Mouse (Mus musculus): ENCODE measurements around the gene Dnajc28. TPM values are rescaled to one million over a fixed set of nuclear protein-coding genes. Genes with fewer than 3 reads are reported as not detected.

Dnajc28 gene
- total and polyA plus RNA-seq, 2 experiments from 2014 or later = 2.6 to 3.9 TPM

DNA sequence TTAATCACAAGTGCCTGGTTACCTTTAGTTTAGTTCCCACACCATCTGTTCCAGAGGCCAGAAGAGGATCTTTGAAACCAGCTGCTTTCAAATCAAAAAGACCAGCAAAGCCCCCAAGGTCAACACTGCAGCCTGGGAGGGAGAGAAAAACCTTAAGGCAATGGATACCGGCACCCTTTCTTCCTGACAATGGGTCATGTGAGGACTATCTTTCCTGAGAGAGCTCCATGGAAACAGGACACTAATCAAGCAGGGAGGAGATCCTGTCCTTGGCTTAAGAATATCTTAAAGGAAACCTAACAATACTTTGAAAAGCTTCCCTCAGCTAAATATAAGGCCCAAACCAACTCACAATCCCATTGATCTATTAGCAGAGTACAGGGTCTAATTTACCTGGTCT, 11.8 kb upstream of the Dnajc28 start:
- TF ChIP-seq CTCF (IDR thresholded peaks at IDR 0.05) = no peak
- WGBS = 53% methylated on average over 1 of the region's 1 CpGs
- Histone ChIP-seq H3K9ac (replicated peaks; ENCODE audit: low read length, poor library complexity, severe bottlenecking) (no peak overlapping the region), H3K9me3 (ENCODE audit: low read length) (no peaks in the 10 kb centered on the region), H3K36me3 (ENCODE audit: insufficient read depth, low read length) (peaks cover 43% of the 10 kb centered on the region), H3K27me3 (ENCODE audit: insufficient read depth, low read length) (no peaks in the 10 kb centered on the region), H3K4me3 (ENCODE audit: low read depth, low read length) (no peak overlapping the region), H3K4me1 (ENCODE audit: insufficient read depth, low read length) (no peaks in the 10 kb centered on the region), H3K4me2 (ENCODE audit: low read depth, low read length, poor library complexity, severe bottlenecking) (no peak overlapping the region), H3K27ac (ENCODE audit: low read depth, low read length) (no peak overlapping the region)
- DNase-seq (ENCODE audit: low spot score) (no peak), ATAC-seq (ENCODE audit: low FRiP score) (no peak)

DNA sequence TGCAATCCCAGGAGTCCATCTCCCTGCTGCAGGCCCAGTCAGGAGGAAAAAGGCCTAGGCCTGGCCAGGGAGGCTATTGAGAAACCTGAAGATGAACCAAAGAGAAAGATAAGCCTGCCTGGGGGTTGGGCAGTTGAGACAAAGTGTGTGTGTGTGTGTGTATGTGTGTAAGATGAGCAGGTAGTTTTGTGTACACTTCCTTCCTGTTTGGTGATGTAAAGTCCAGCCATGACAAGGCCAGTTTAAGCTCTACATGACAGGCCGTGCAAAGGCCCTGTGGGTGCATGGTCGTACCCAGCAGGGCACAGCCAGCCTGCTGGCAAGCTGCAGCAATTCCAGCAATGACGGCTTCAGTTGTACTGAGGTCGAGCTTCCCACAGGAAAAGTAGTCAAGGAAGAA, 10.9 kb upstream of the Dnajc28 start:
- Histone ChIP-seq H3K9ac (replicated peaks; ENCODE audit: low read length, poor library complexity, severe bottlenecking) (no peak overlapping the region), H3K27me3 (ENCODE audit: insufficient read depth, low read length) (no peaks in the 10 kb centered on the region), H3K4me2 (ENCODE audit: low read depth, low read length, poor library complexity, severe bottlenecking) (no peak overlapping the region), H3K27ac (ENCODE audit: low read depth, low read length) (no peak overlapping the region), H3K9me3 (ENCODE audit: low read length) (no peaks in the 10 kb centered on the region), H3K4me1 (ENCODE audit: insufficient read depth, low read length) (no peaks in the 10 kb centered on the region), H3K4me3 (ENCODE audit: low read depth, low read length) (no peak overlapping the region), H3K36me3 (ENCODE audit: insufficient read depth, low read length) (peaks cover 47% of the 10 kb centered on the region)
- no peak for ATAC-seq (ENCODE audit: low FRiP score)
- DNase-seq (ENCODE audit: low spot score) = no peak
- no peak for TF ChIP-seq CTCF (IDR thresholded peaks at IDR 0.05)
- 93% methylated on average over 4 of the region's 4 CpGs for WGBS

GRCm38 (mm10) chr16:91628673-91629072, 9.8 kb upstream of the Dnajc28 start:
- Histone ChIP-seq H3K4me3 (ENCODE audit: low read depth, low read length) (no peak overlapping the region), H3K9ac (replicated peaks; ENCODE audit: low read length, poor library complexity, severe bottlenecking) (no peak overlapping the region), H3K4me2 (ENCODE audit: low read depth, low read length, poor library complexity, severe bottlenecking) (no peak overlapping the region), H3K36me3 (ENCODE audit: insufficient read depth, low read length) (peaks cover 46% of the 10 kb centered on the region), H3K27ac (ENCODE audit: low read depth, low read length) (no peak overlapping the region), H3K4me1 (ENCODE audit: insufficient read depth, low read length) (no peaks in the 10 kb centered on the region), H3K27me3 (ENCODE audit: insufficient read depth, low read length) (no peaks in the 10 kb centered on the region), H3K9me3 (ENCODE audit: low read length) (no peaks in the 10 kb centered on the region)
- 96% methylated on average over 3 of the region's 3 CpGs for WGBS
- TF ChIP-seq CTCF (IDR thresholded peaks at IDR 0.05) = no peak
- DNase-seq (ENCODE audit: low spot score) (no peak), ATAC-seq (ENCODE audit: low FRiP score) (no peak)

DNA sequence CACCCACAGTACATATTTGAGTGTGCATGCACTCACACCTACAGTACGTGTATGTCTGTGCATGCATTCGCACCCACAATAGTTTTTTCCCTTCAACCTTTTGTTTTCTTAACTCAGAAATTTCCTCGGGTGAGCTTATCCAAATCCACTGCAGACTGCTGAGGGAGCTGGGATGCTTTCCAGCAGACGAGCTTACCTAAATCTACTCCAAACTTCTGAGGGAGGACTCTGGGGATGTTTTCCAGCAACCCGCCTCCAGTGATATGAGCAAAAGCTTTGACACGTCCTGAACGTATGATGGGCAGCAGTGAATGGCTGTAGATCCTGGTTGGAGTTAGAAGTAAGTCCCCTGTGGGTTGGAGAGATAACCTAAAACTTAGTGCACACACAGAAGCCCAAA, 9.0 kb upstream of the Dnajc28 start:
- no peak for TF ChIP-seq CTCF (IDR thresholded peaks at IDR 0.05)
- 89% methylated on average over 7 of the region's 7 CpGs for WGBS
- Histone ChIP-seq H3K4me1 (ENCODE audit: insufficient read depth, low read length) (no peaks in the 10 kb centered on the region), H3K4me3 (ENCODE audit: low read depth, low read length) (no peak overlapping the region), H3K27me3 (ENCODE audit: insufficient read depth, low read length) (no peaks in the 10 kb centered on the region), H3K27ac (ENCODE audit: low read depth, low read length) (no peak overlapping the region), H3K4me2 (ENCODE audit: low read depth, low read length, poor library complexity, severe bottlenecking) (no peak overlapping the region), H3K9ac (replicated peaks; ENCODE audit: low read length, poor library complexity, severe bottlenecking) (no peak overlapping the region), H3K9me3 (ENCODE audit: low read length) (no peaks in the 10 kb centered on the region), H3K36me3 (ENCODE audit: insufficient read depth, low read length) (peaks cover 50% of the 10 kb centered on the region)
- no peak for ATAC-seq (ENCODE audit: low FRiP score)
- no peak for DNase-seq (ENCODE audit: low spot score)

GRCm38 (mm10) chr16:91623074-91623473, 4.2 kb upstream of the Dnajc28 start:
- H3K36me3 ChIP-seq (ENCODE audit: insufficient read depth, low read length) = peaks cover 53% of the 10 kb centered on the region
- no peaks in the 10 kb centered on the region for H3K4me1 ChIP-seq (ENCODE audit: insufficient read depth, low read length)
- ATAC-seq (ENCODE audit: low FRiP score) (no peak), DNase-seq (ENCODE audit: low spot score) (no peak)
- H3K4me2 ChIP-seq (ENCODE audit: low read depth, low read length, poor library complexity, severe bottlenecking) = no peak overlapping the region
- WGBS = 95% methylated on average over 9 of the region's 9 CpGs
- H3K27me3 ChIP-seq (ENCODE audit: insufficient read depth, low read length) = no peaks in the 10 kb centered on the region
- H3K27ac ChIP-seq (ENCODE audit: low read depth, low read length) = no peak overlapping the region
- H3K9me3 ChIP-seq (ENCODE audit: low read length) = no peaks in the 10 kb centered on the region
- no peak for TF ChIP-seq CTCF (IDR thresholded peaks at IDR 0.05)
- H3K4me3 ChIP-seq (ENCODE audit: low read depth, low read length) = no peak overlapping the region
- no peak overlapping the region for H3K9ac ChIP-seq (replicated peaks; ENCODE audit: low read length, poor library complexity, severe bottlenecking)

DNA sequence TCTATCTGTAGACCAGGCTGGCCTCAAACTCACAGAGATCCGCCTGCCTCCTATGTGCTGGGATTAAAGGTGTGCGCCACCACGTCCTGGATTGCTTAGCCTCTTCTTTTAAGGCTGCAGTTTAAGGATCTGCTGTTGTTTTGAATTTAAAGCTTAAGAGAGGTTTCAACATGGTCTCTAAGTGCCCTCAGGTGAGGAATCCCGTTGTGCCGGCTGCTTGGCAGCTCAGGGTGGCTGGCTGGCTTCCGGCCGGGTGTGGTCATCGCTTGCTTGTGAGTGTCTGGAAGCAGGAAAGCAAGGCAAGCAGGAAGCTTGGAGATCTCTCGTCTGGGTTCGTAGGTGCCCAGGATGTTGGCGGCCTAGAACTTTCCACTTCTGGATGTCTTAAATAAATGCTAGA, 2.2 kb upstream of the Dnajc28 start:
- no peak for TF ChIP-seq CTCF (IDR thresholded peaks at IDR 0.05)
- 92% methylated on average over 11 of the region's 11 CpGs for WGBS
- Histone ChIP-seq H3K4me2 (ENCODE audit: low read depth, low read length, poor library complexity, severe bottlenecking) (no peak overlapping the region), H3K27me3 (ENCODE audit: insufficient read depth, low read length) (no peaks in the 10 kb centered on the region), H3K27ac (ENCODE audit: low read depth, low read length) (no peak overlapping the region), H3K4me3 (ENCODE audit: low read depth, low read length) (no peak overlapping the region), H3K4me1 (ENCODE audit: insufficient read depth, low read length) (no peaks in the 10 kb centered on the region), H3K9me3 (ENCODE audit: low read length) (no peaks in the 10 kb centered on the region), H3K9ac (replicated peaks; ENCODE audit: low read length, poor library complexity, severe bottlenecking) (no peak overlapping the region), H3K36me3 (ENCODE audit: insufficient read depth, low read length) (peaks cover 49% of the 10 kb centered on the region)
- DNase-seq (ENCODE audit: low spot score) (no peak), ATAC-seq (ENCODE audit: low FRiP score) (no peak)

Measured in midbrain, postnatal 0 days (tissue).